Mouse (Mus musculus) frontal cortex, postnatal 36 days (tissue): Measurements from ENCODE around the gene Atxn2l.
"Not testable (repeated sequence)": the region's sequence is repeated elsewhere in the genome, so short reads cannot be mapped to it uniquely, and the experiment has no call there.

Experiments
- DNase-seq, 2 experiments: peaks; one replicate each; pipeline ENCODE4 v3.0.0; 2022; ENCODE audit warnings: low spot score in 2 of 2

Gene Atxn2l

GRCm38 (mm10) chr7:126491005-126491404 is 12.2 kb downstream of the Atxn2l start:
- no peak for DNase-seq

- not testable (repeated sequence) for DNase-seq
These were observed 15.4 kb downstream of the Atxn2l start for GRCm38 (mm10) chr7:126487617-126488385.

- peak; percentile 98 for DNase-seq
These were observed 16.2 kb downstream of the Atxn2l start, which contains the start of gene Tufm for GRCm38 (mm10) chr7:126487052-126487483. Gene Tufm (plus strand): TSS chr7:126487361.

GRCm38 (mm10) chr7:126482392-126482871 is 20.8 kb downstream of the Atxn2l start:
- DNase-seq = peak; percentile 55 to 67

- DNase-seq = no peak
These were observed 21.5 kb downstream of the Atxn2l start for GRCm38 (mm10) chr7:126481699-126482098.

- peak; percentile 89 to 92 for DNase-seq
These were observed 28.1 kb downstream of the Atxn2l start, which contains the start of gene Sh2b1 for GRCm38 (mm10) chr7:126474993-126475581. Gene Sh2b1 (minus strand): TSS chr7:126475424.

GRCm38 (mm10) chr7:126474486-126474955 is 28.7 kb downstream of the Atxn2l start:
- DNase-seq = peak in 1 of 2 experiments; percentile 11

GRCm38 (mm10) chr7:126473470-126474086 is 29.7 kb downstream of the Atxn2l start:
- DNase-seq = no peak

GRCm38 (mm10) chr7:126472713-126473112 is 30.5 kb downstream of the Atxn2l start:
- DNase-seq = no peak

GRCm38 (mm10) chr7:126472306-126472705 is 30.9 kb downstream of the Atxn2l start:
- DNase-seq = no peak

GRCm38 (mm10) chr7:126471853-126472252 is 31.4 kb downstream of the Atxn2l start:
- DNase-seq = no peak

GRCm38 (mm10) chr7:126471361-126471760 is 31.9 kb downstream of the Atxn2l start:
- DNase-seq = no peak

- DNase-seq = no peak
These were observed 33.2 kb downstream of the Atxn2l start for GRCm38 (mm10) chr7:126470077-126470476.

GRCm38 (mm10) chr7:126467834-126468627 is 35.2 kb downstream of the Atxn2l start:
- DNase-seq = no peak

GRCm38 (mm10) chr7:126467271-126467670 is 36.0 kb downstream of the Atxn2l start:
- no peak for DNase-seq

GRCm38 (mm10) chr7:126466707-126467106 is 36.5 kb downstream of the Atxn2l start:
- no peak for DNase-seq

GRCm38 (mm10) chr7:126466116-126466515 is 37.1 kb downstream of the Atxn2l start:
- no peak for DNase-seq

- DNase-seq = no peak
These were observed 37.8 kb downstream of the Atxn2l start for GRCm38 (mm10) chr7:126465246-126466030.

- DNase-seq = no peak
These were observed 38.4 kb downstream of the Atxn2l start for GRCm38 (mm10) chr7:126464836-126465235.

- no peak for DNase-seq
These were observed 39.1 kb downstream of the Atxn2l start for GRCm38 (mm10) chr7:126464121-126464520.

GRCm38 (mm10) chr7:126463547-126463946 is 39.7 kb downstream of the Atxn2l start:
- DNase-seq = no peak
